Mouse (Mus musculus) midbrain, embryonic 12.5 days (tissue): Measurements from ENCODE around the gene Ankrd42. TPM values are rescaled to one million over a fixed set of nuclear protein-coding genes. Genes with fewer than 3 reads are reported as not detected.

ENCODE experiments used
- ATAC-seq: fragments of 200-750 bp; cut with Nextera tagmentation; 2 replicates; pipeline ENCODE4 v1.8.0; 2017; ENCODE audit warnings: low read depth, moderate TSS enrichment, moderate library complexity; ENCODE audit not compliant: low FRiP score
- H3K27ac ChIP-seq: fragments of 300-500 bp; sonication (generic); replicated peaks from 2 replicates; pipeline ENCODE4 v1.5.1; 2016; ENCODE audit warnings: mild to moderate bottlenecking
- H3K27me3 ChIP-seq: fragments of 300-500 bp; sonication (generic); 2 replicates; pipeline ENCODE4 v1.6.1; 2016; ENCODE audit warnings: mild to moderate bottlenecking
- H3K36me3 ChIP-seq: fragments of 300-500 bp; sonication (generic); 2 replicates; pipeline ENCODE4 v1.6.1; 2016
- H3K4me1 ChIP-seq: fragments of 300-500 bp; sonication (generic); 2 replicates; pipeline ENCODE4 v1.6.1; 2016
- H3K4me2 ChIP-seq: fragments of 300-500 bp; sonication (generic); replicated peaks from 2 replicates; pipeline ENCODE4 v1.6.1; 2016; ENCODE audit warnings: mild to moderate bottlenecking, moderate library complexity
- H3K4me3 ChIP-seq: fragments of 300-500 bp; sonication (generic); 2 replicates; pipeline ENCODE4 v1.5.1; 2016; ENCODE audit warnings: mild to moderate bottlenecking
- H3K9ac ChIP-seq: fragments of 300-500 bp; sonication (generic); replicated peaks from 2 replicates; pipeline ENCODE4 v1.6.1; 2016; ENCODE audit warnings: mild to moderate bottlenecking, moderate library complexity
- H3K9me3 ChIP-seq: fragments of 300-500 bp; sonication (generic); 2 replicates; pipeline ENCODE4 v1.6.1; 2016; ENCODE audit warnings: mild to moderate bottlenecking
- WGBS: fragments of 180-500 bp; shearing (Covaris S2); methylation state at CpG from one replicate; pipeline ENCODE4 v1.1.7; 2016; 5-methylcytosine and 5-hydroxymethylcytosine counted together
- polyA plus RNA-seq: library from polyadenylated mRNA; unstranded; fragments of >200 nt; fragmentation: Nextera tagmentation; extraction: Ambion mirVana; gene quantifications from 2 replicates; pipeline ENCODE4 v1.2.1, GENCODE M21; 2016

Ankrd42 gene
- polyA plus RNA-seq, 1 experiment from 2014 or later, result 12.7 TPM

GRCm38 (mm10) chr7:92638050-92638449, 1.1 kb upstream of the Ankrd42 start:
- H3K36me3 ChIP-seq, result peaks cover 13% of the 10 kb centered on the region
- no peaks in the 10 kb centered on the region for H3K9me3 ChIP-seq
- WGBS, result 90% methylated on average over 5 of the region's 5 CpGs
- H3K4me3 ChIP-seq, result peak overlapping the region; percentile 89
- H3K4me1 ChIP-seq, result peaks cover 17% of the 10 kb centered on the region
- no peak overlapping the region for H3K9ac ChIP-seq
- H3K27ac ChIP-seq, result no peak overlapping the region
- no peaks in the 10 kb centered on the region for H3K27me3 ChIP-seq
- ATAC-seq, result no peak
- peak overlapping the region; percentile 93 for H3K4me2 ChIP-seq

- peaks cover 7% of the 10 kb centered on the region; the same call in 1 of the 2 replicates for H3K36me3 ChIP-seq
- H3K4me1 ChIP-seq, result peaks cover 17% of the 10 kb centered on the region
- 1% methylated on average over 49 of the region's 49 CpGs for WGBS
- H3K27ac ChIP-seq, result peak overlapping the region; percentile 77
- ATAC-seq, result peak; percentile 76
- H3K4me2 ChIP-seq, result peak overlapping the region; percentile 93
- peak overlapping the region; percentile 80 for H3K9ac ChIP-seq
- no peaks in the 10 kb centered on the region for H3K27me3 ChIP-seq
- H3K9me3 ChIP-seq, result no peaks in the 10 kb centered on the region
- H3K4me3 ChIP-seq, result peak overlapping the region; percentile 89
Observed at GRCm38 (mm10) chr7:92636295-92637011, 489 bp downstream of the Ankrd42 start.

- Histone ChIP-seq H3K27ac (no peak overlapping the region), H3K9ac (no peak overlapping the region), H3K4me2 (no peak overlapping the region), H3K4me3 (no peak overlapping the region), H3K27me3 (no peaks in the 10 kb centered on the region), H3K4me1 (no peaks in the 10 kb centered on the region), H3K36me3 (no peaks in the 10 kb centered on the region), H3K9me3 (no peaks in the 10 kb centered on the region)
- WGBS, result 45% methylated on average over 2 of the region's 2 CpGs
- no peak for ATAC-seq
Observed at GRCm38 (mm10) chr7:92630167-92630566, 6.8 kb downstream of the Ankrd42 start.

- Histone ChIP-seq H3K9ac (no peak overlapping the region), H3K4me2 (no peak overlapping the region), H3K27ac (no peak overlapping the region), H3K4me3 (no peak overlapping the region), H3K27me3 (no peaks in the 10 kb centered on the region), H3K36me3 (no peaks in the 10 kb centered on the region), H3K9me3 (no peaks in the 10 kb centered on the region), H3K4me1 (no peaks in the 10 kb centered on the region)
- WGBS, result 69% methylated on average over 2 of the region's 2 CpGs
- ATAC-seq, result no peak
Observed at GRCm38 (mm10) chr7:92624488-92624887, 12.5 kb downstream of the Ankrd42 start.

DNA sequence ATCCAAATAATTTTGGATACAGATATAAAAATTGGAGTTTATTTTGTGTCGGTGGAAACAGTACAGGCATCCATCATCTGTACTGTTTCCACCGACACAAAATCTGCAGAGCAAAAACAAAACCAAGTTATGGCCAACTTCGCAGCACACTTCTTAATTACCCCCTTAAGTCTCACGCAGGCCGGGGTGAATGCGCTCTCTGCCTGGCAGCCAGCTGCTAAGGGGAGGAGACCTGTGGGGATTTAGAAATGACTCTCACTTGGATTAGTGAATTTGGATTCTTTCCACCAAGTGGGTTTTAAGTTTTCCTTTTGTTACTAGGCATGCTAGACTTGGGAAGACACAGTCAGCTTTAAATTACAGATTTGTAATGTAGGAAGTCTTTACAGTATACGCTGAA, 26.1 kb downstream of the Ankrd42 start:
- no peak for ATAC-seq
- Histone ChIP-seq H3K9me3 (no peaks in the 10 kb centered on the region), H3K4me2 (no peak overlapping the region), H3K4me1 (no peaks in the 10 kb centered on the region), H3K36me3 (peaks cover 4% of the 10 kb centered on the region; the same call in 1 of the 2 replicates), H3K27me3 (no peaks in the 10 kb centered on the region), H3K4me3 (no peak overlapping the region), H3K9ac (no peak overlapping the region), H3K27ac (no peak overlapping the region)
- WGBS, result 53% methylated on average over 7 of the region's 7 CpGs

GRCm38 (mm10) chr7:92604961-92605360, 32.0 kb downstream of the Ankrd42 start:
- 98% methylated on average over 7 of the region's 7 CpGs for WGBS
- Histone ChIP-seq H3K9me3 (no peaks in the 10 kb centered on the region), H3K4me3 (no peak overlapping the region), H3K9ac (no peak overlapping the region), H3K27me3 (no peaks in the 10 kb centered on the region), H3K27ac (no peak overlapping the region), H3K36me3 (peaks cover 10% of the 10 kb centered on the region), H3K4me1 (no peaks in the 10 kb centered on the region), H3K4me2 (no peak overlapping the region)
- ATAC-seq, result no peak

DNA sequence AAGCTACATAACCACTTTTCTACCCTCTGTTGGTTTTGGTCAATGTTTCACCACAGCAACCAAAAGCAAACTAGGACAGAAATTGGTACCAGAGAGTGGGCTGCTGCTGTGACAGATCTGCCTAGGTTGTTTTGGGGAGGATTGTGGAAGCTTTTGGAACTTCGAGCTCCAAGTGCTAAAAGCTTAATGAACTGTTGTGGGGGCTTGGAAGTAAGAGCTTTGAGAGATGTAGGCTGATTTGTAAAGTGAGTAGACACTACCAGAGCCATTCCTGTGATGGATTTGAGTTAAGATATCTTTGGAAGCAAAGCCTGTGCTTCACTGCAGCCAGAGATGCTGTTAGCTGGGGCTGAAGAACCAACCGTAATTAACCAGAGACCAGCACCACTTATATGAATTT, 46.1 kb downstream of the Ankrd42 start:
- ATAC-seq, result no peak
- no peak overlapping the region for H3K4me3 ChIP-seq
- no peak overlapping the region for H3K9ac ChIP-seq
- H3K4me1 ChIP-seq, result no peaks in the 10 kb centered on the region
- no peaks in the 10 kb centered on the region for H3K36me3 ChIP-seq
- WGBS, result 85% methylated on average over 2 of the region's 2 CpGs
- no peaks in the 10 kb centered on the region for H3K9me3 ChIP-seq
- no peaks in the 10 kb centered on the region for H3K27me3 ChIP-seq
- no peak overlapping the region for H3K27ac ChIP-seq
- no peak overlapping the region for H3K4me2 ChIP-seq

GRCm38 (mm10) chr7:92589986-92590385, 47.0 kb downstream of the Ankrd42 start:
- H3K4me1 ChIP-seq, result no peaks in the 10 kb centered on the region
- no peak overlapping the region for H3K4me2 ChIP-seq
- no peak for ATAC-seq
- no peak overlapping the region for H3K27ac ChIP-seq
- H3K36me3 ChIP-seq, result no peaks in the 10 kb centered on the region
- H3K9me3 ChIP-seq, result no peaks in the 10 kb centered on the region
- H3K27me3 ChIP-seq, result no peaks in the 10 kb centered on the region
- 90% methylated on average over 7 of the region's 7 CpGs for WGBS
- H3K9ac ChIP-seq, result no peak overlapping the region
- no peak overlapping the region for H3K4me3 ChIP-seq

DNA sequence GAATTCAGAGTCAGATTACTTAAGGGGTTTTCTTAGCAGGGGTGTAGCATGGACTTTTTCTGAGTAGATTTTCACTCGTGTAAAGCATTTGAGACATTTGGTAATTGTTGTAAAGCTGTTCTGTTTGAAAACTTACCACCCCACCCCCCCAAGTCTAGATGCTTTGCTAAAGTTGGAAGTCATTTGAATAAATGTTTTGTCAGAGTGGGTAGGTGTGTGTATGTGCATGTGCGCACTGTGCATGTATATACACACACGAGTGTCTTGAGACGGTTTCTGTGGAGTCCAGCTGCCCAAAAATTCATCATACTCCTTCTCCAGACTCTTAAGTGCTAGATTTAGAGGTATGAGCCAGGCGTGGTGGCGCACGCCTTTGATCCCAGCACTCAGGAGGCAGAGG, 53.4 kb downstream of the Ankrd42 start:
- WGBS, result 96% methylated on average over 7 of the region's 7 CpGs
- H3K4me1 ChIP-seq, result no peaks in the 10 kb centered on the region
- peaks cover 17% of the 10 kb centered on the region for H3K36me3 ChIP-seq
- ATAC-seq, result no peak
- no peak overlapping the region for H3K4me2 ChIP-seq
- no peak overlapping the region for H3K4me3 ChIP-seq
- no peaks in the 10 kb centered on the region for H3K9me3 ChIP-seq
- no peaks in the 10 kb centered on the region for H3K27me3 ChIP-seq
- no peak overlapping the region for H3K9ac ChIP-seq
- H3K27ac ChIP-seq, result no peak overlapping the region

DNA sequence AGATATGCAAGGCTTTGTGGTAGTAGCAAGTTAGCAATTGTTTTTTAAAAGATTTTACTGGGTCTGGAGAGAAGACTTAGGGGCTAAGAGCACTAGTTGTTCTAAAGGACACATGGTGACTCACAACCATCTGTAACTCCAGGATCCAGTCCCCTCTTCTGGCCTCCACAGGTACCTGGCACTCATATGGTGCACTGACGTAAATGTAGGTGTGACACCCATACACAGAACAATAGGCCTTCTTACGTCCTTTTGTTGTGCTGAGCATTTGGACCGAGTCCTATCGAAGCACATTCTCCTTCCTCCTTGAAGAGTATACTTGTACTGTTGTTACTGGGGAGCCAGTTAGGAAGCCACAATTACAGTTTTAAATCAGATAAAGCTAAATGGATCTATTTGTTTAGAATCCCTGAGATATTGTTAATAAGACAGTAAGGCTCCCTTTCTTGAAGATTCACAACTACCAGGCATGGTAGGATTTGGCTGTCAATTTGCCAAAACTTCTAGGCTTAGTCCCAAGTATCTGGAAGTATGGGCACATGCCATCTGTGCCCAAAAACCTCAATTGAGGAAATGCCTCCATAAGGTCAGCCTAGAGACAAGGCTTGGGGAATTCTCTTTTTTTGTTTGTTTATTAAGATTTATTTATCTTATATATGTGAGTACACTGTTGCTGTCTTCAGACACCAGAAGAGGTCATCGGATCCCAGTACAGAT, 56.3 kb downstream of the Ankrd42 start:
- Histone ChIP-seq H3K4me2 (no peak overlapping the region), H3K9me3 (no peaks in the 10 kb centered on the region), H3K4me1 (no peaks in the 10 kb centered on the region), H3K27me3 (no peaks in the 10 kb centered on the region), H3K36me3 (peaks cover 32% of the 10 kb centered on the region), H3K4me3 (no peak overlapping the region), H3K27ac (no peak overlapping the region), H3K9ac (no peak overlapping the region)
- no peak for ATAC-seq
- 88% methylated on average over 5 of the region's 5 CpGs for WGBS

DNA sequence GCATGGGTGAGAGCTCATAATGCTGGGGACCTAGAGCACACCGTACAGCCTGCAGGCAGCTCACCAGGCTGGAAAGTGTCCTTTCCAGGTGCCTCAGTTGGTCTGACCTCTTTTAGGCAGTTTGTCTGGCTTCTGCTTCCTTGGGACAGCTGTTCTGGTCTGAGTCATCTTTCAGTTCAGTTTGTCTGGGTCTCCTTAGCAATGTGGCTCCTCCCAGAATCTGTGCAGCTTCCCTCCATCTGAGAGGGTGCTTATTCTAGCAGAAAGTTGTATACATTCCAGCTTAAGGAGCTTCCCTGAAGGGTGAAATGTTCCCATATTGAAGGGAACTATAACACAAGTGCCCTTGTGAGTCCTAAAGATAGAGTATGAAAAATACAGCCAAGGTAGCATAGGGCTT, 70.2 kb downstream of the Ankrd42 start:
- H3K36me3 ChIP-seq, result peaks cover 12% of the 10 kb centered on the region
- H3K4me2 ChIP-seq, result no peak overlapping the region
- no peaks in the 10 kb centered on the region for H3K9me3 ChIP-seq
- H3K27ac ChIP-seq, result no peak overlapping the region
- H3K27me3 ChIP-seq, result no peaks in the 10 kb centered on the region
- WGBS, result 100% methylated on average over 1 of the region's 1 CpGs
- H3K4me1 ChIP-seq, result peaks cover 5% of the 10 kb centered on the region
- no peak overlapping the region for H3K9ac ChIP-seq
- ATAC-seq, result no peak
- H3K4me3 ChIP-seq, result no peak overlapping the region

DNA sequence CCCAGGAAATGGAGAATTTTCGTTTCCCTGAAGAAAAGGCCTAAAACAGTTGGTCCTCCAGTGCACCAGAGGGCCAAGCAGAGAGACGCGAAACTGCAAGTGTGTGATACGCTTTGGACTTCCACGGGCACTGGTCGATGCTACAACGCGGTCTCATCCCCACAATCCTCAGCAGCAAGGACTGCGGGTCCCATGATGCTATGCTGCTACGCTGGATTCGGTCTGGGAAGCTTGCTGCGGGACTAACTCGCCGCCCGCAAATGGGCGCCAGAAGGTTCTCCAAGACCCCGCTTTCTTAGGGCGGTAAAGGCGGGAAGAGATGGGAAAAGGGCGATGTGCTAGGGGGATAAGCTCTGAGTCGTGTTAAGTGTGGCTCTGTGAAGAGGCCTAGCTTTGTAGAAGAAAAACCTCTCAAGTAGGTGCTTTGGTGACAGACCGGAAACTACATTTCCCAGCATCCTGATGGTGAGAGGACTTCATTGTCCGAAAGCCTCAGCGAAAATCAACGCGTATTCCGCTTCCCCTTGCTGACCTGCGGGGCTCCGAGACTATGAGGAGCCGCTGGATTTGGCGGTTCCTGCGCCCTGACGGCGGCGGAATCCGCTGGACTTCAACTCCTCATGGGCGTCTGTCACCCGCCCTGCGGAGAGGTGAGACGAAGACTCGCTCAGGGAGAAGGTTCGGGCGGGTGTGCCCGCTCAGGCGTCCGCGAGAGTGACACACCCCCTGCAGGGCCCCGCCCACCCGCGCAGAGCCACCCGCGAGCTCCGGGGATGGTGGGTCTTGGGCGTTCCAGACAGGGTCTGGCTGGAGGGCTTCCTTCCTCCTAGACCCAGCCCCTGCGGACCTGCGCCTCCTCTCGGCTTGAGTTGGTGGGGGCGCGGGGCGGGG, 75.7 kb downstream of the Ankrd42 start, which contains the start of gene Ccdc90b:
TSS of gene Ccdc90b (plus strand) at position 164 of the 891 bp plus-strand sequence.
- Histone ChIP-seq H3K27ac (peak within 1 kb of the TSS; percentile 92), H3K27me3 (no peaks in the 10 kb centered on the region), H3K9ac (peak within 1 kb of the TSS; percentile 76), H3K4me2 (peak within 1 kb of the TSS; percentile 65), H3K4me1 (peaks cover 8% of the 10 kb centered on the region), H3K4me3 (peak within 1 kb of the TSS; percentile 83), H3K9me3 (no peaks in the 10 kb centered on the region), H3K36me3 (no peaks in the 10 kb centered on the region)
- peak; percentile 98 for ATAC-seq
- WGBS, result under 1% methylated on average over 60 of the region's 60 CpGs
